Mouse (Mus musculus): Measurements from ENCODE around the gene Arhgef25. TPM values are rescaled to one million over a fixed set of nuclear protein-coding genes. Genes with fewer than 3 reads are reported as not detected.
A peak's percentile ranks its signal among the peaks of the same experiment; 100 is the strongest.

Arhgef25 gene
- polyA plus RNA-seq, 1 experiment from 2014 or later: 49.0 TPM

DNA sequence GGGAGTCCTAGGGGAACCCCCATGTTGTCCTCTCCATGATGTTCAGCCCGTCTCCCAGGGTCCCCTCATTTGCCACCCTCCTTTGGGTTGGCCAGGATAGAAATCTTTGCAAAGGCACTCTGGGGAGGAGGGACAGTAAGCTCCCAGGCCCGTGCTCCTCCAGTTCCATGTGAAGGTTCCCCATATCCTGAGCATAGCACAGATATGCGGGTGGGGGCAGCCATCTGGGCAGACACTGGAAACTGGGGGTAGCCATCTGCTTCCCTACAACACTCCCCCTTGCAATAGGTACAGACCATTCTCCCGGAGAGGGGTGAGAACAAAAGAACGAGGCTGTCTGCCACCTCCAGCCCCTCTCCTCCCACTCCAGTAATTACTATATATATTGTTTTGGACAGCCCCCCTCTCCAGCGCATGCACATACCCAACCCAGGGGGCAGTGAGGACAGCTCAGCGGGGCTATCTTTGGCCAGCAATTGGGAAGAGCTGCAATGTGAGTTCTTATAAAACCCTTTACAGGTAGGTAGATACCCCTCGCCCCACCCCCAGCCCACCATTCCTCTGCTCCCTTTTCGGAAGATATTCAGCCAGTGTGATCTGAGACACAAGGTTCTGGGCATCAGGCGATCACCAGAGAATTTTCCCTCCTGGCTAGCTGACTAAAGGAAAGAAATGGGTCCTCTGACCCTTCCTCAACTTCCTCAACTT, 2.4 kb downstream of the Arhgef25 start:
- Histone ChIP-seq H3K4me3 (ENCODE audit: low read depth, low read length) (peak overlapping the region; percentile 65), H3K36me3 (ENCODE audit: control insufficient read depth, insufficient read depth, low read length) (peaks cover 40% of the 10 kb centered on the region), H3K4me1 (replicated peaks; ENCODE audit: control insufficient read depth, insufficient read depth, low read length) (peaks cover 20% of the 10 kb centered on the region), H3K9me3 (ENCODE audit: control insufficient read depth, low read length) (no peaks in the 10 kb centered on the region), H3K27ac (ENCODE audit: low read depth) (no peak overlapping the region), H3K9ac (ENCODE audit: low read length) (peak overlapping the region; percentile 74; the same call in 1 of the 2 replicates), H3K27me3 (replicated peaks; ENCODE audit: control insufficient read depth, insufficient read depth, low read length) (no peaks in the 10 kb centered on the region), H3K4me2 (ENCODE audit: low read length) (peak overlapping the region; percentile 94)
- WGBS: 43% methylated on average over 10 of the region's 10 CpGs
- peak; percentile 51 for DNase-seq (ENCODE audit: low spot score)
- ATAC-seq (replicated peaks; ENCODE audit: low FRiP score, low TSS enrichment, low read depth): no peak

DNA sequence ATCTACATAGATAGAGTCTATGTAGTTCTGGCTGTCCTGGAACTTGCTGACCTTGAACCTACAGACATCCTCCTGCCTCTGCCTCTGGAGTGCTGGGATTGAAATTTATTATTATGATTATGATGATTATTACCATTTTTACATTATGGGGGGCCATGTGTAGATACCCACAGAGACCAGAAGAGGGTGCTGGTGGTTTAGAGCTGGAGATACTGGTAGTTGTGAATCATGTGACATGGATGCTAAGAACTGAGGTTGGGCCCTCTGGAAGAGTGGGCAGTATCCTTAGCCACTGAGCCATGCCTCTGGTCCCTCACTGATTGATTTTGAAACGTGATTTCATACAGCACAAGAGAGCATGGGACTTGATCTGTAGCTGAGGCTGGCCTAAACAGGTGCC, 3.4 kb downstream of the Arhgef25 start:
- WGBS: 91% methylated on average over 1 of the region's 1 CpGs
- no peak overlapping the region for H3K27ac ChIP-seq (ENCODE audit: low read depth)
- H3K9ac ChIP-seq (ENCODE audit: low read length): no peak overlapping the region
- peak; percentile 49 for DNase-seq (ENCODE audit: low spot score)
- no peak overlapping the region for H3K4me2 ChIP-seq (ENCODE audit: low read length)
- no peak overlapping the region for H3K4me3 ChIP-seq (ENCODE audit: low read depth, low read length)
- H3K27me3 ChIP-seq (replicated peaks; ENCODE audit: control insufficient read depth, insufficient read depth, low read length): peaks cover 4% of the 10 kb centered on the region
- ATAC-seq (replicated peaks; ENCODE audit: low FRiP score, low TSS enrichment, low read depth): no peak
- H3K36me3 ChIP-seq (ENCODE audit: control insufficient read depth, insufficient read depth, low read length): peaks cover 36% of the 10 kb centered on the region
- H3K4me1 ChIP-seq (replicated peaks; ENCODE audit: control insufficient read depth, insufficient read depth, low read length): peaks cover 20% of the 10 kb centered on the region
- H3K9me3 ChIP-seq (ENCODE audit: control insufficient read depth, low read length): no peaks in the 10 kb centered on the region

DNA sequence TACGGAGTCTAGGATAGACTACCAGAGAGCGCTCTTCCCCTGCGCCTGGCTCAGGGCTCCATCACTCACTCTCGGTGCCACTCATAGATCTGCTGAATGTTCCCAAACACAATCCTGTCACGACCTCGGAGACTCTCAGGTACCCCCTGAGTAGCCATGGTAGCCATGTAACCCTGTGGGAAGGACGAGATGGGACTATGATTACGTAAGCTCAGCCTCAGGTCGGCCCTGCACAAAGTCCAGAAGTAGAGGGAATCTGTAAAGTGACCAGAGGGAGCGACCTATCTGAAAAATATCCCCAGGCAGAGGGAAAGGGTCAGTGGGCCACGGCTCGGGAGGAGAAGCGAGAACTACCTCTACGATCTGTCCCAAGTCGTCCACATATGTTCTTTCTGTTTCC, 4.4 kb downstream of the Arhgef25 start:
- 82% methylated on average over 15 of the region's 15 CpGs for WGBS
- peaks cover 16% of the 10 kb centered on the region for H3K4me1 ChIP-seq (replicated peaks; ENCODE audit: control insufficient read depth, insufficient read depth, low read length)
- ATAC-seq (replicated peaks; ENCODE audit: low FRiP score, low TSS enrichment, low read depth): no peak

DNA sequence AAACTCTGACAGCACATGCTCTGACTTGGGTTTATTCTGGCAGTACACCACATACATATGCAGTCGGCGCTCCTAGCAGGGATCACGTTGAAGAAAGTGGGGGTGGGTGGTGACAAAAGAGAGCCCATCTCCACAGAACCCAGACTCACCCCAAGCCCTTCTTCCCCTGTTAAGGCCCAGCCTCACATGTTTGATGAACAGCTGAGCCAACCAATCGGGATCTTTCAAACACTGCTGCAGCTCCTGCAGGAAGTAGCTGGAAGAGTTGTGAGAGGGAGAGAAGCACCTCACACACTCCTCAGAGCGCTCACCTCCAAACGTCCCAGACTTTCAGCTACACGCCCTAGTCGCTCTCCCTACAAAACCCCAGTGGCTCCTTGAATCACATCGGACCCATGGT, 4.8 kb downstream of the Arhgef25 start:
- H3K27ac ChIP-seq (ENCODE audit: low read depth): no peak overlapping the region
- DNase-seq (ENCODE audit: low spot score) (peak; percentile 58), ATAC-seq (replicated peaks; ENCODE audit: low FRiP score, low TSS enrichment, low read depth) (no peak)
- no peak overlapping the region for H3K4me2 ChIP-seq (ENCODE audit: low read length)
- WGBS: 72% methylated on average over 9 of the region's 9 CpGs
- peaks cover 15% of the 10 kb centered on the region for H3K4me1 ChIP-seq (replicated peaks; ENCODE audit: control insufficient read depth, insufficient read depth, low read length)
- H3K9me3 ChIP-seq (ENCODE audit: control insufficient read depth, low read length): no peaks in the 10 kb centered on the region
- no peak overlapping the region for H3K9ac ChIP-seq (ENCODE audit: low read length)
- H3K27me3 ChIP-seq (replicated peaks; ENCODE audit: control insufficient read depth, insufficient read depth, low read length): peaks cover 17% of the 10 kb centered on the region
- no peak overlapping the region for H3K4me3 ChIP-seq (ENCODE audit: low read depth, low read length)
- peaks cover 27% of the 10 kb centered on the region for H3K36me3 ChIP-seq (ENCODE audit: control insufficient read depth, insufficient read depth, low read length)

More for the DNA sequence above, 4.4 kb downstream of the Arhgef25 start:
- no peak overlapping the region for H3K9ac ChIP-seq (ENCODE audit: low read length)
- H3K9me3 ChIP-seq (ENCODE audit: control insufficient read depth, low read length): no peaks in the 10 kb centered on the region
- no peak for DNase-seq (ENCODE audit: low spot score)
- H3K36me3 ChIP-seq (ENCODE audit: control insufficient read depth, insufficient read depth, low read length): peaks cover 27% of the 10 kb centered on the region
- peaks cover 13% of the 10 kb centered on the region for H3K27me3 ChIP-seq (replicated peaks; ENCODE audit: control insufficient read depth, insufficient read depth, low read length)
- H3K27ac ChIP-seq (ENCODE audit: low read depth): no peak overlapping the region
- H3K4me2 ChIP-seq (ENCODE audit: low read length): no peak overlapping the region
- no peak overlapping the region for H3K4me3 ChIP-seq (ENCODE audit: low read depth, low read length)

DNA sequence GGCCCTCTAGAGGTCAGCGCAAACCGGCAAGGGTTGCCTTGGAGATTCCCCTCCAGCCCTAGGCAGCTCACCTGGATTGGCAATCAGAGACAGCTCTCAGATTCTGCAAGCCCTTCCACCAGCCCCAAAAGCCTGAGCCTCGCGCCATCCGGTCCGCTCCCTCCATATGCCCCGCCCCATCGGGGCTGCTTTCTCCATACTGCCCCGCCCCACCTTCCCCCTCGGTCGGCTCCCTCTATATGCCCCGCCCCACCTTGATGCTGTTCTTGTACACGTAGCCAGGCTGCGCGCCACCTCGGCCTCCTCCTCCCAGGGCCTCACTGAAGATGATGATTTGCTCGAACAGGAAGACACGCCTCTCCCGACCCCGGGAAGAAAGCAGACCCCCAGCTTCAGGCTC, 6.1 kb downstream of the Arhgef25 start:
- DNase-seq (ENCODE audit: low spot score) (peak; percentile 52), ATAC-seq (replicated peaks; ENCODE audit: low FRiP score, low TSS enrichment, low read depth) (peak; percentile 17; the same call in 1 of the 2 replicates)
- H3K4me2 ChIP-seq (ENCODE audit: low read length): peak overlapping the region; percentile 21
- no peaks in the 10 kb centered on the region for H3K9me3 ChIP-seq (ENCODE audit: control insufficient read depth, low read length)
- peaks cover 14% of the 10 kb centered on the region for H3K4me1 ChIP-seq (replicated peaks; ENCODE audit: control insufficient read depth, insufficient read depth, low read length)
- no peak overlapping the region for H3K9ac ChIP-seq (ENCODE audit: low read length)
- peaks cover 27% of the 10 kb centered on the region for H3K36me3 ChIP-seq (ENCODE audit: control insufficient read depth, insufficient read depth, low read length)
- H3K4me3 ChIP-seq (ENCODE audit: low read depth, low read length): no peak overlapping the region
- WGBS: 15% methylated on average over 20 of the region's 20 CpGs
- H3K27me3 ChIP-seq (replicated peaks; ENCODE audit: control insufficient read depth, insufficient read depth, low read length): peaks cover 31% of the 10 kb centered on the region
- no peak overlapping the region for H3K27ac ChIP-seq (ENCODE audit: low read depth)

DNA sequence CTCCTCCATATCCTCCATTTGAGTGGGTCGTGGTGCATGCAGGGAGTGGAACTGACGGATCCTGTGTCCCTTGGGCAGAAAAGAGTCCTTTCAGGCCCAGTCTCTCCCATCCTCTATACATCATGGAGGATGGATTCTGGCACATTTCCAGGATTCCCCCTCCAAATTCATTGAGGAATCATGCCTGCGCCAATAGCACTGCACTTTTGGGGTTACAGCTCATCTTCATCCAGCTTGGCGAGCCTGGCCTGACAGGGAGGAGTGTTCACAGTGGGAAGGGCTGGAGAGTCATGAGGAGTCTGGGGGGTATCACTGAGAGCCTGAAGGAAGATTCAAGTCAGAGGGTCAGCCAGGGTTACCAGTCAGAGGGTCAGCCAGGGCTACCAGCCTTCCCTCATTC, 7.3 kb downstream of the Arhgef25 start:
- Histone ChIP-seq H3K36me3 (ENCODE audit: control insufficient read depth, insufficient read depth, low read length) (peaks cover 27% of the 10 kb centered on the region), H3K27ac (ENCODE audit: low read depth) (no peak overlapping the region), H3K9ac (ENCODE audit: low read length) (no peak overlapping the region), H3K4me3 (ENCODE audit: low read depth, low read length) (no peak overlapping the region), H3K9me3 (ENCODE audit: control insufficient read depth, low read length) (no peaks in the 10 kb centered on the region), H3K27me3 (replicated peaks; ENCODE audit: control insufficient read depth, insufficient read depth, low read length) (peaks cover 41% of the 10 kb centered on the region), H3K4me1 (replicated peaks; ENCODE audit: control insufficient read depth, insufficient read depth, low read length) (peaks cover 23% of the 10 kb centered on the region), H3K4me2 (ENCODE audit: low read length) (no peak overlapping the region)
- ATAC-seq (replicated peaks; ENCODE audit: low FRiP score, low TSS enrichment, low read depth): no peak
- DNase-seq (ENCODE audit: low spot score): no peak
- WGBS: 86% methylated on average over 4 of the region's 4 CpGs

DNA sequence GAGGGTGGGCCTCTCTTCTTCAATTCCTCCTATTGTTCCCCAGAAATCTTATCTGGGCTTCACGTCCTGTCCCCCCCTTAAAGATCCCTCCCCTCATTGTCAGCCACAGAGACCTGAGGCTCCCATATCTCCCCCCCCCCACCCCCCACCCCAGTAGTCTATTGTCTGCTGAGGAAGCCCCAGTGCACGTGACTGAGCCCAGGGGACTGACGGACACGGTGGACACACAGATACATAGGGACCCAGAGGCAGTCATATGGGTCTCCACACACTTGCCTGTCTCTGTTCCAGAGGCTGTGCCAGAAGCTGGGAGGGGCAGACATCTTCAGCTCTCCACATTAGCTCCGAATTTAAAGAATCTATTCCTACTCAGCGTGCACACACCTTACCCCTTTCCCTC, 8.3 kb downstream of the Arhgef25 start:
- H3K27ac ChIP-seq (ENCODE audit: low read depth): no peak overlapping the region
- peaks cover 22% of the 10 kb centered on the region for H3K36me3 ChIP-seq (ENCODE audit: control insufficient read depth, insufficient read depth, low read length)
- no peak overlapping the region for H3K4me2 ChIP-seq (ENCODE audit: low read length)
- H3K4me1 ChIP-seq (replicated peaks; ENCODE audit: control insufficient read depth, insufficient read depth, low read length): peaks cover 23% of the 10 kb centered on the region
- DNase-seq (ENCODE audit: low spot score) (no peak), ATAC-seq (replicated peaks; ENCODE audit: low FRiP score, low TSS enrichment, low read depth) (no peak)
- WGBS: 75% methylated on average over 6 of the region's 6 CpGs
- no peak overlapping the region for H3K9ac ChIP-seq (ENCODE audit: low read length)
- H3K27me3 ChIP-seq (replicated peaks; ENCODE audit: control insufficient read depth, insufficient read depth, low read length): peaks cover 50% of the 10 kb centered on the region
- H3K9me3 ChIP-seq (ENCODE audit: control insufficient read depth, low read length): no peaks in the 10 kb centered on the region
- H3K4me3 ChIP-seq (ENCODE audit: low read depth, low read length): no peak overlapping the region

DNA sequence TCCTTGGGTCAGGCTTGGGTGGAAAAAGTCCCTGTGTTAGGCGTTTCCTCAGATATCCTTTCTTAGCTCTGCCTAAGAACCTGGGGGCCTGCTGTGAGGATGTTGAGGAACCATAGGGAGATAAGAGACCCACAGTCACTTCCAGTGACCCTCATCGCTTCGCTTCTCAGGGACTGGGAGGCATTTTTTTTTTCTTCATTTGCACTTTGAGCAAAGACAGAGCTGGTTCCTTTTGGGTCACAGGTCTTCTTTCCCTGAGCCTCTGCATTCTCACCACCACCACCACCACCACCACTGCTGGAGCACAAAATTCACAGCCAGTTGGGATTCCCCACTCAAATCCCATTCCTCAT, 9.2 kb downstream of the Arhgef25 start:
- no peak overlapping the region for H3K9ac ChIP-seq (ENCODE audit: low read length)
- H3K4me2 ChIP-seq (ENCODE audit: low read length): no peak overlapping the region
- peak; percentile 50 for DNase-seq (ENCODE audit: low spot score)
- peaks cover 18% of the 10 kb centered on the region for H3K36me3 ChIP-seq (ENCODE audit: control insufficient read depth, insufficient read depth, low read length)
- no peak overlapping the region for H3K4me3 ChIP-seq (ENCODE audit: low read depth, low read length)
- ATAC-seq (replicated peaks; ENCODE audit: low FRiP score, low TSS enrichment, low read depth): no peak
- H3K27me3 ChIP-seq (replicated peaks; ENCODE audit: control insufficient read depth, insufficient read depth, low read length): peaks cover 57% of the 10 kb centered on the region
- 38% methylated on average over 3 of the region's 3 CpGs for WGBS
- H3K9me3 ChIP-seq (ENCODE audit: control insufficient read depth, low read length): no peaks in the 10 kb centered on the region
- H3K27ac ChIP-seq (ENCODE audit: low read depth): no peak overlapping the region
- peaks cover 23% of the 10 kb centered on the region for H3K4me1 ChIP-seq (replicated peaks; ENCODE audit: control insufficient read depth, insufficient read depth, low read length)
